ENCODE assay signal across 16 mouse cellular contexts in genomic region chr5:96799165-96799564, GRCm38 (mm10).
"Had no signal": no experiment of that assay in that cellular context is flagged by ENCODE, and none has a peak within 500 bp of the region (broad histone marks: within the 10 kb centered on the region; RNA-seq: fewer than 3 reads in every experiment).

No protein-coding gene starts in this region.

- H3K36me3 ChIP-seq: neural tube, embryonic 13.5 days; neural tube, embryonic 15.5 days; stomach, embryonic 15.5 days had no signal

- H3K27me3 ChIP-seq: neural tube, embryonic 15.5 days; stomach, embryonic 15.5 days had no signal

- H3K9ac ChIP-seq: neural tube, embryonic 13.5 days; neural tube, embryonic 15.5 days; stomach, embryonic 15.5 days had no signal

- H3K9me3 ChIP-seq: neural tube, embryonic 13.5 days; neural tube, embryonic 15.5 days; stomach, embryonic 15.5 days had no signal

- H3K4me3 ChIP-seq: neural tube, embryonic 13.5 days; neural tube, embryonic 15.5 days; stomach, embryonic 15.5 days had no signal

- H3K4me2 ChIP-seq: neural tube, embryonic 13.5 days; neural tube, embryonic 15.5 days; stomach, embryonic 15.5 days had no signal

- H3K4me1 ChIP-seq: neural tube, embryonic 15.5 days had no signal

- H3K27ac ChIP-seq: neural tube, embryonic 13.5 days; neural tube, embryonic 15.5 days; stomach, embryonic 15.5 days; stomach, postnatal 0 days had no signal

- DNase-seq: retina, postnatal 1 day; right cerebral cortex, adult 18-20 months; right cerebral cortex, postnatal 14 days; right cerebral cortex, postnatal 25 days; right cerebral cortex, postnatal 4 days; spleen, adult 18-20 months; thymus, adult 18-20 months; thymus, adult 2 months; thymus, postnatal 14 days; thymus, postnatal 25 days; thymus, postnatal 36 days; thymus, postnatal 4 days had no signal
